Mouse (Mus musculus) myocyte (in vitro differentiated cells): Measurements from ENCODE around the gene 5730455P16Rik. TPM values are rescaled to one million over a fixed set of nuclear protein-coding genes. Genes with fewer than 3 reads are reported as not detected.

Experiments used
- H3K27me3 ChIP-seq: one replicate; pipeline ENCODE4 v1.6.1; 2011; ENCODE audit not compliant: control insufficient read depth, insufficient read depth, insufficient read length
- H3K36me3 ChIP-seq: one replicate; pipeline ENCODE4 v1.6.1; 2011; ENCODE audit not compliant: control insufficient read depth, insufficient read depth
- H3K4me2 ChIP-seq: one replicate; pipeline ENCODE4 v1.6.1; 2011; ENCODE audit warnings: low read depth, control low read depth
- H3K4me3 ChIP-seq: one replicate; pipeline ENCODE4 v1.5.1; 2011; ENCODE audit warnings: mild to moderate bottlenecking, control low read depth, moderate library complexity
- H3K79me2 ChIP-seq: one replicate; pipeline ENCODE4 v1.6.1; 2011; ENCODE audit not compliant: control insufficient read depth, insufficient read depth
- H3ac ChIP-seq: one replicate; pipeline ENCODE4 v1.6.1; 2011; ENCODE audit not compliant: control insufficient read depth, insufficient read length
- CEBPB ChIP-seq: IDR thresholded peaks from 2 replicates; pipeline ENCODE4 v1.6.1; 2011; ENCODE audit warnings: mild to moderate bottlenecking, moderate library complexity; ENCODE audit not compliant: poor library complexity, insufficient read depth, severe bottlenecking
- E2F4 ChIP-seq: IDR thresholded peaks from one replicate; pipeline ENCODE4 v1.6.1; 2011; ENCODE audit warnings: mild to moderate bottlenecking, control low read depth, moderate library complexity; ENCODE audit not compliant: insufficient read depth
- MAX ChIP-seq: IDR thresholded peaks from one replicate; pipeline ENCODE4 v1.6.1; 2011; ENCODE audit warnings: low read depth, mild to moderate bottlenecking, control low read depth
- MYOD1 ChIP-seq, 3 experiments: IDR thresholded peaks; one replicate each; pipeline ENCODE4 v1.6.1; 2011; ENCODE audit warnings: control low read depth in 2 of 3, low read depth in 2 of 3, mild to moderate bottlenecking in 2 of 3, moderate library complexity in 1 of 3; ENCODE audit not compliant: insufficient read length in 2 of 3, control insufficient read depth in 1 of 3
- MYOG ChIP-seq, 3 experiments: IDR thresholded peaks; one replicate each; pipeline ENCODE4 v1.6.1; 2011; ENCODE audit warnings: control low read depth in 2 of 3, low read depth in 2 of 3, mild to moderate bottlenecking in 2 of 3; ENCODE audit not compliant: insufficient read length in 2 of 3, control insufficient read depth in 1 of 3, insufficient read depth in 1 of 3
- POLR2A ChIP-seq: IDR thresholded peaks from one replicate; pipeline ENCODE4 v1.6.1; 2011; ENCODE audit warnings: low read depth, mild to moderate bottlenecking, control low read depth, moderate library complexity; ENCODE audit not compliant: insufficient read length
- POLR2AphosphoS2 ChIP-seq: IDR thresholded peaks from one replicate; pipeline ENCODE4 v1.6.1; 2011; ENCODE audit warnings: low read depth, control low read depth; ENCODE audit not compliant: insufficient read length
- REST ChIP-seq: IDR thresholded peaks from one replicate; pipeline ENCODE4 v1.6.1; 2011; ENCODE audit warnings: mild to moderate bottlenecking, control low read depth, moderate library complexity; ENCODE audit not compliant: insufficient read depth, insufficient read length
- SRF ChIP-seq: IDR thresholded peaks from one replicate; pipeline ENCODE4 v1.6.1; 2011; ENCODE audit warnings: low read depth; ENCODE audit not compliant: control insufficient read depth, insufficient read length
- TCF12 ChIP-seq: IDR thresholded peaks from one replicate; pipeline ENCODE4 v1.6.1; 2011; ENCODE audit warnings: mild to moderate bottlenecking, control low read depth; ENCODE audit not compliant: poor library complexity, insufficient read depth, severe bottlenecking
- TCF3 ChIP-seq: IDR thresholded peaks from one replicate; pipeline ENCODE4 v1.6.1; 2011; ENCODE audit warnings: low read depth, control low read depth; ENCODE audit not compliant: insufficient read length
- USF1 ChIP-seq: IDR thresholded peaks from one replicate; pipeline ENCODE4 v1.6.1; 2011; ENCODE audit warnings: low read depth, mild to moderate bottlenecking, control low read depth, moderate library complexity
- polyA plus RNA-seq: library from polyadenylated mRNA; unstranded; fragments of >200 nt; fragmentation: generic; extraction: Trizol; gene quantifications from one replicate; pipeline ENCODE4 v1.2.1, GENCODE M21; 2012; ENCODE audit warnings: missing spikeins

The 5730455P16Rik gene
- polyA plus RNA-seq, 1 experiment = 7.0 TPM

GRCm38 (mm10) chr11:80376651-80377050 lies 1.2 kb downstream of the 5730455P16Rik start:
- Histone ChIP-seq H3K27me3 (no peaks in the 10 kb centered on the region), H3K4me3 (peak overlapping the region; percentile 77), H3K4me2 (peak overlapping the region; percentile 88), H3K79me2 (peaks cover 6% of the 10 kb centered on the region), H3K36me3 (peaks cover 10% of the 10 kb centered on the region), H3ac (no peak overlapping the region)
- no peak for TF ChIP-seq TCF3
- no peak for TF ChIP-seq E2F4
- no peak for TF ChIP-seq CEBPB
- TF ChIP-seq MYOG (IDR thresholded peaks at IDR 0.05; ENCODE audit: control insufficient read depth in 1 of 3, insufficient read depth in 1 of 3, insufficient read length in 2 of 3, low read depth in 2 of 3) = no peak
- no peak for TF ChIP-seq TCF12
- no peak for TF ChIP-seq POLR2A
- TF ChIP-seq USF1 = no peak
- TF ChIP-seq MAX = no peak
- TF ChIP-seq MYOD1 (IDR thresholded peaks at IDR 0.05; ENCODE audit: control insufficient read depth in 1 of 3, insufficient read length in 2 of 3, low read depth in 2 of 3) = no peak
- no peak for TF ChIP-seq POLR2AphosphoS2
- no peak for TF ChIP-seq REST

- H3K79me2 ChIP-seq = no peaks in the 10 kb centered on the region
- no peak overlapping the region for H3K4me3 ChIP-seq
- TF ChIP-seq CEBPB (no peak), MYOD1 (IDR thresholded peaks at IDR 0.05; ENCODE audit: control insufficient read depth in 1 of 3, insufficient read length in 2 of 3, low read depth in 2 of 3) (no peak), MYOG (IDR thresholded peaks at IDR 0.05; ENCODE audit: control insufficient read depth in 1 of 3, insufficient read depth in 1 of 3, insufficient read length in 2 of 3, low read depth in 2 of 3) (no peak), REST (no peak), E2F4 (no peak), TCF12 (no peak), POLR2AphosphoS2 (no peak), TCF3 (no peak), SRF (no peak)
- no peak overlapping the region for H3ac ChIP-seq
- H3K4me2 ChIP-seq = no peak overlapping the region
- peaks cover 32% of the 10 kb centered on the region for H3K36me3 ChIP-seq
- no peaks in the 10 kb centered on the region for H3K27me3 ChIP-seq
Observed at GRCm38 (mm10) chr11:80368949-80369348, 8.9 kb downstream of the 5730455P16Rik start.

GRCm38 (mm10) chr11:80354832-80355231 lies 23.0 kb downstream of the 5730455P16Rik start:
- H3K36me3 ChIP-seq = no peaks in the 10 kb centered on the region
- no peak overlapping the region for H3K4me3 ChIP-seq
- no peak for TF ChIP-seq SRF
- TF ChIP-seq MYOG (IDR thresholded peaks at IDR 0.05; ENCODE audit: control insufficient read depth in 1 of 3, insufficient read depth in 1 of 3, insufficient read length in 2 of 3, low read depth in 2 of 3) = no peak
- no peak for TF ChIP-seq POLR2A
- no peak for TF ChIP-seq CEBPB
- TF ChIP-seq TCF3 = no peak
- no peak for TF ChIP-seq MAX
- no peak for TF ChIP-seq MYOD1 (IDR thresholded peaks at IDR 0.05; ENCODE audit: control insufficient read depth in 1 of 3, insufficient read length in 2 of 3, low read depth in 2 of 3)
- TF ChIP-seq TCF12 = no peak
- no peak for TF ChIP-seq E2F4
- no peak for TF ChIP-seq USF1
- H3ac ChIP-seq = no peak overlapping the region
- H3K79me2 ChIP-seq = no peaks in the 10 kb centered on the region
- H3K27me3 ChIP-seq = no peaks in the 10 kb centered on the region
- H3K4me2 ChIP-seq = no peak overlapping the region

GRCm38 (mm10) chr11:80351832-80352430 lies 25.9 kb downstream of the 5730455P16Rik start:
- H3K4me3 ChIP-seq = no peak overlapping the region
- TF ChIP-seq POLR2AphosphoS2 (no peak), USF1 (no peak), MYOG (IDR thresholded peaks at IDR 0.05; ENCODE audit: control insufficient read depth in 1 of 3, insufficient read depth in 1 of 3, insufficient read length in 2 of 3, low read depth in 2 of 3) (no peak), E2F4 (no peak), MYOD1 (IDR thresholded peaks at IDR 0.05; ENCODE audit: control insufficient read depth in 1 of 3, insufficient read length in 2 of 3, low read depth in 2 of 3) (no peak), TCF3 (no peak), POLR2A (no peak), MAX (no peak), CEBPB (no peak), SRF (no peak), TCF12 (no peak)
- no peak overlapping the region for H3K4me2 ChIP-seq
- H3K36me3 ChIP-seq = no peaks in the 10 kb centered on the region
- H3K79me2 ChIP-seq = no peaks in the 10 kb centered on the region
- H3ac ChIP-seq = no peak overlapping the region
- no peaks in the 10 kb centered on the region for H3K27me3 ChIP-seq

GRCm38 (mm10) chr11:80342482-80342881 lies 35.4 kb downstream of the 5730455P16Rik start:
- no peak overlapping the region for H3K4me2 ChIP-seq

More at GRCm38 (mm10) chr11:80342482-80342881, 35.4 kb downstream of the 5730455P16Rik start:
- Histone ChIP-seq H3ac (no peak overlapping the region), H3K36me3 (no peaks in the 10 kb centered on the region), H3K4me3 (no peak overlapping the region), H3K79me2 (no peaks in the 10 kb centered on the region), H3K27me3 (peaks cover 5% of the 10 kb centered on the region)
- TF ChIP-seq USF1 (no peak), SRF (no peak), CEBPB (no peak), TCF12 (no peak), TCF3 (no peak), MYOD1 (IDR thresholded peaks at IDR 0.05; ENCODE audit: control insufficient read depth in 1 of 3, insufficient read length in 2 of 3, low read depth in 2 of 3) (no peak), MAX (no peak), POLR2A (no peak), POLR2AphosphoS2 (no peak), E2F4 (no peak), MYOG (IDR thresholded peaks at IDR 0.05; ENCODE audit: control insufficient read depth in 1 of 3, insufficient read depth in 1 of 3, insufficient read length in 2 of 3, low read depth in 2 of 3) (no peak), REST (no peak)
